Mouse (Mus musculus): Measurements from ENCODE around the gene Radil.

Radil gene

GRCm38 (mm10) chr5:142448076-142448475 lies 102.8 kb downstream of the Radil start:
- DNase-seq (ENCODE audit: low spot score) = peak; percentile 96

GRCm38 (mm10) chr5:142445709-142446108 lies 105.2 kb downstream of the Radil start:
- DNase-seq (ENCODE audit: low spot score) = peak; percentile 39

- DNase-seq (ENCODE audit: low spot score) = no peak
These were observed 105.9 kb downstream of the Radil start for GRCm38 (mm10) chr5:142444791-142445531.

GRCm38 (mm10) chr5:142443994-142444393 lies 106.9 kb downstream of the Radil start:
- DNase-seq (ENCODE audit: low spot score) = no peak

- DNase-seq (ENCODE audit: low spot score) = no peak
These were observed 107.4 kb downstream of the Radil start for GRCm38 (mm10) chr5:142443514-142443913.

- no peak for DNase-seq (ENCODE audit: low spot score)
These were observed 108.9 kb downstream of the Radil start for GRCm38 (mm10) chr5:142442045-142442440.

- no peak for DNase-seq (ENCODE audit: low spot score)
These were observed 109.4 kb downstream of the Radil start for GRCm38 (mm10) chr5:142441332-142442044.

- DNase-seq (ENCODE audit: low spot score) = peak; percentile 78
These were observed 110.3 kb downstream of the Radil start for GRCm38 (mm10) chr5:142440451-142441147.

- no peak for DNase-seq (ENCODE audit: low spot score)
These were observed 110.9 kb downstream of the Radil start for GRCm38 (mm10) chr5:142439911-142440432.

- DNase-seq (ENCODE audit: low spot score) = no peak
These were observed 112.4 kb downstream of the Radil start for GRCm38 (mm10) chr5:142438380-142438938.

GRCm38 (mm10) chr5:142435736-142436135 lies 115.2 kb downstream of the Radil start:
- no peak for DNase-seq (ENCODE audit: low spot score)

Measured in retina, embryonic 14.5 days (tissue).